Mouse (Mus musculus) megakaryocyte, adult 5-6 weeks (primary cell): ENCODE results near the gene Srxn1. TPM values are rescaled to one million over a fixed set of nuclear protein-coding genes. Genes with fewer than 3 reads are reported as not detected.
A peak's percentile ranks its signal among the peaks of the same experiment; 100 is the strongest.

ENCODE experiments used
- ATAC-seq: 2 replicates; pipeline ENCODE4 v1.8.0; 2016; ENCODE audit warnings: mild to moderate bottlenecking, inconsistent platforms; ENCODE audit not compliant: poor library complexity, severe bottlenecking
- total RNA-seq, 2 experiments: library from RNA; stranded (forward) in 1 of 2; stranded (reverse) in 1 of 2; fragments of 153-499, 151-499 nt in 1 of 2; fragments of 221-1000, 200-1000 nt in 1 of 2; gene quantifications; 2 replicates each; pipeline versions ENCODE4 v1.2.3 to v1.2.4; 2015 to 2017

The Srxn1 gene
- total RNA-seq, 2 experiments from 2014 or later: 0.96 to 2.5 TPM

DNA sequence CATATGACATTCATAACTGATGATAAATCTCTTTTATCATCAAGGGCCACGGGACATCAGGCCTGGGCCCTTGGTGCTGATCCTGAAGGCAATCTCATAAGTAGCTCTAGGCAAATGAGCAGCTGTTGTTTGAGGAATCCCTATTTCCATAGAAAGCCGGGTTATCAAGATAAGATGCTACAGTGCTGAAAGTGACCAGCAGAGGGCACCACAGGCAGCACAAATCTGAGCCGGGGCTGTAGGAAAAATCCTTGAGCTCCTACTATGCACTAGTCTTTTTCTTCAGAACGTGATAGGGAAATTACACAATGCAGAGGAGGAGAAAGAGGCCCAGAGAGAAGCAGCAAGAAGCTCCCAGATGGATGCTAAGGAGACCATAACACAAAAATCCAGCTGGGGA lies 16.2 kb upstream of the Srxn1 start:
- ATAC-seq: peak; percentile 69

DNA sequence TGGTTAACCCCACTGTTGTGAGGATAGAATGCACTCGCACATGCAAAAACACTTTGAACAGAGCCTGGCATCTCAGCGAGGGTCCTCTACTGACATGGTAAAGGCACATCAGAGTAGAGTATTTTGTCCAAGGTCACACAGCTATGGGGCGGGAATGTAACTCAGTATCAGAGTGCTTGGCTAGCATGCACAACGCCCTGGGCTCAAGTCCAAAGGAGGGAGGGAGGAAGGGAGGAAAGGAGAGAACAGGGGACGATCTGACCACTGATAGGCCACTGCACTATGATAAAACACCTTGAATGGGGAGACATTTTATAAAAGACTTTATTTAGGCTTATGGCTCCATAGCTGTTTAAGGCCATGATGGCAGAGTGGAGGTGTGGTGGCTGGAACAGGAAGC lies 15.7 kb upstream of the Srxn1 start:
- no peak for ATAC-seq

DNA sequence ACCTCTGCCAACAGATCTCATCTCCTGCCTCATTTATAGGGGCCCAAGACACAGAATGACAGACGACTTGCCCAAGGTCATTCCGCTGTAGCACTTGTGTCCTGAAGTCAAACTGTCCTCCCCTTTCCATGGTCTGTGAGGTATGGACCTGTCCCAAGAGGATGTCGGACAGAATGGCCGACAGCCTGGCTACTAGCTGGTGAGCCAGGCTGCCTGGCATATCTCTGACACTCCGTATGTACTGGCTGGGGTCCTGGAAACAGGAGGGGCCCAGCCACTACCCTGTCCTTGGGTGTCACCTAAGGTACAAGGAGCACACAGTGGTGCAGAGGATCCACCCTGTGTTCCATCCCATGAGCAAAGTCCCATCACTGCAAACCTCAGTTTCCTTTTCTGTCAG lies 14.8 kb upstream of the Srxn1 start:
- ATAC-seq: no peak

DNA sequence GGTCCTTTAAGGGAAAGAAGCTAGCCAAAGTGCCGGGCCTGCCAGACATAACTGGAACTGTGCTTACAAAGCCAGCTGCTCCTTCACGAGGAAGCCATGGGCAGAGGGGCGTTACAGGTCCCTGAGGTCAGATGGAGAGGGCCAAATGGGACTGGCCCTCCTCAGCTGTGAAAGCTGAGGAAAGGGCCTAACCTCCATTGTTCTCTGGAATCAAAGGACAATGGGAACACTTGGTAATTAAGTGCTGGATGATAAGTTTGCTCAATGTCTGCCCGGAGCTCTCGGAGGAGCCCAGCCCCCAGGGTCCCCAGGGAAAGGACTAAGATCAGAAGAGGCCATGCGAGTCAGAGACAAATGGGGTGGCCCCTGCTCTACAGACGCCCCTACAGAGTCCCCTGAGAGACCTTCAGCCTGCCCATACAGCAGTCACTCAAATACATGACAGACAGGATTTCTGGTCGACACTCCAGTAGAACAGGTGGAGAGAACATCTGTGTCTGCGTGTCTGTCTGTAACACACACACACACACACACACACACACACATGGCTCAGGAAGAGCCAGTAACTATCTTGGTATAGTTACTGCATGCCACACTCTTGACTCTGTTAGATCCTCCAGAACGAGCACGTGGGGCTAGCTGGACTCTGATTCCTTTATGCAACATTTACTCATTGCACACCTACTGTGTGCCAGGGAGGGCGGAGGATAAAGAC lies 13.8 kb upstream of the Srxn1 start:
- ATAC-seq: no peak

DNA sequence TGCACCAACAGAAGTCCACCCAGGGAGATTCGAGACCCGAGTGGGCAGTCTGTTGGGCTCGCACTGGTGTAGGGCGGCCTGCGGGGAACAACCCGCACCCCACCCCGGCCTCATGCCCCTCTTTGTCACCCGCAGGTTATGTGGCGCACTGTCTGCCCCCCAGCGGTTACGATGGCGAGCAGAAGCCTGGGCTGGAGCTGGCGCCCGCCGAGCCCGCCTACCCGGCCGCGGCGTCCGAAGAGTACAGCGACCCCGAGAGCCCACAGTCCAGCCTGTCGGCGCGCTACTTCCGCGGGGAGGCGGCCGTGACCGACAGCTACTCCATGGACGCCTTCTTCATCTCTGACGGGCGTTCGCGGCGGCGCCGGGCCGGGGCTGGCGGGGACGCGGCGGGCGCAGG lies 12.4 kb upstream of the Srxn1 start:
- ATAC-seq: no peak

DNA sequence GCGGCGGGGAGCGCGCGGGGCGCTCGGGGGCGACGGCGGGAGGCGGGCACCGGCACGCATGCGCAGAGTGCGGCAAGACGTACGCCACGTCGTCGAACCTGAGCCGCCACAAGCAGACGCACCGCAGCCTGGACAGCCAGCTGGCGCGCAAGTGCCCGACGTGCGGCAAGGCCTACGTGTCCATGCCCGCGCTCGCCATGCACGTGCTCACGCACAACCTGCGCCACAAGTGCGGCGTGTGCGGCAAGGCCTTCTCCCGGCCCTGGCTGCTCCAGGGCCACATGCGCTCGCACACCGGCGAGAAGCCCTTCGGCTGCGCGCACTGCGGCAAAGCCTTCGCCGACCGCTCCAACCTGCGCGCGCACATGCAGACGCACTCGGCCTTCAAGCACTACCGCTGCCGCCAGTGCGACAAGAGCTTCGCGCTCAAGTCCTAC lies 11.9 kb upstream of the Srxn1 start:
- no peak for ATAC-seq

DNA sequence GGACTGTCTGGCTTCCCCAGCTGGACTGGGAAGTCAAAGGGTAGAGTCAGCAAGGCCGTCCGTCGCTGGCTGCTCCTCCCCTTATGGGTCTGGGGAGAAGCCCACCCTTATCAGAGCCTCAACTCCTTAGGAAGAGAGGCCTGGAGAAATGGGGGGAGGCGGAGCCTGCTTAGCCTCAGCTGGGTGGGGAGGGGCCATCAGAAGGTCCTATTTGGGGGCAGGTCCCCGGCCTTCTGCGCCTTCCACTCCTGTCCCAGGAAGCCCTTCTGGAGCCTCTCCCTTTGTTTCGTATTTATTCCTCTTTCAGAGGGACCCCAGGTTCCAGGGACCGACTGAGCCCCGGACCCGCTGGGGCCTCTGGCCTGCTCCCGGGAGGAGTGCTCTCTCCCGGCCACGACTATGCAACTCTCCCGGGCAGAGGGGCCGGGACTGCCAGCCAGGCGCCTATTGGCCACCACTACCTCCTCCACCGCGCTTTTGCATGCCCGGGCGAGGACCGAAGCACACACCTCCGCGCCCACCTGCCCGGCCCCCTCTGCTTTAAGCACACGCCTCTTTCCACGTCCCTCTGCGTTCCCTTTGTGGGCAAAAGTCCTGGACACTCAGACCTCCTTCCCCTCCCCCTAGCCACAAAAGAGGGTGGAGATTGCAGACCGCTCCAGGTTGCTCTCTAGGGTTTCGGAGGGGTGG lies 10.3 kb upstream of the Srxn1 start:
- ATAC-seq: no peak

DNA sequence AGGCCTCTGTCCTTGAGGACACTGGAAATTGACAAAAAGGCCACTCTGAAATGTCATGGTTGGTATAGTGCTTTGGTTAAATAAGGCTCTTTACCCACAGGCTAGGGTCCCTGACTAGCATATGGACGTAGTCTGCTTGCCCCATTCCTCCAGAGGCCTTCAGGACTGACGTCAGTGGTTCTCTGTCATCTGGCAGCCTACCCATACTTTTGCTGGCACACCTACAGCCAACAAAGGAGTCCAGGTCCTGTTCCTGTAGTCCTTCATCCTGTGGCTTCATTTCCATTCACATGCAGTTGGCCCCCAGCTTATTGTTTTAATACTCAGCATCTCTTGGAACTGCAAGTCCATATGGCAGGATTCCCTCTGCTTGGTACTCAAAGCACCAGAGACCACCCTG lies 8.4 kb upstream of the Srxn1 start:
- no peak for ATAC-seq

DNA sequence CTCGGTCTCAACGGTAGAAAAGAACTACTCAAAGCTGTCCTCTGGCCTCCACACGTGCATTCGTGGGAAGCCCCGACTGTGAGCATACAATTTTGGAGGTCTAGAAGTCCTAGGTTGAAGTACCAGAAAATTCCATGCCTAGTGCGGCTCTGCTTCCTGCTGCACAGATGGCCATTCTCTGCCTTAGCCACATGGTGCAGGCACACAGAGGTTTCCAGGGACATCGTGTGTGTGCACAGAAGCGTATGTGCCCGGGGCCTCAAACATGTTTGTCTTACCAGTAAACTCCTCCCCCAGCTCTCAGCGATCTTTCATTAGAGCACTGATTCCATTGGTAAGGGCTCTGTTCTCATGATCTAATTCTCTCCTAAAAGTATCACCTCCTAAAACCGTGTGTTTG lies 7.4 kb upstream of the Srxn1 start:
- no peak for ATAC-seq

DNA sequence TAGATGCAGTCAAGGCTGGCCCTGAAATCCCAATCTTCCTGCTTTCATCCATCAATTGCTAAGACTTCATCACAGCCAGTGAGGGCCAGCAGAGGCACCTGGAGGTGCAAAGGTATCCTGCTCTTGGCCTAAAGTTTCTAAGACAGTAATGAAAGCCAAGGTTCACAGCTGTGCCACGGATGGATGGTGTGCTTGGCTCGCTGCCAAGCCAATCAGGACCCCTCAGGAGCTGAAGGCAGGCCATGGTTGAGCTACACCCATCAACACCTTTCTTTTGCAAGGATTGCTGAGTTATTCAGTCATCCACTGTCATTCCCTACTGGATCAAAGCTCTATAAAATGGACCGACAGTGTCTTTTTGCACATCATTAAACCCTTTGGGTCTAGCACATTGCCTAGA lies 5.8 kb upstream of the Srxn1 start:
- no peak for ATAC-seq

DNA sequence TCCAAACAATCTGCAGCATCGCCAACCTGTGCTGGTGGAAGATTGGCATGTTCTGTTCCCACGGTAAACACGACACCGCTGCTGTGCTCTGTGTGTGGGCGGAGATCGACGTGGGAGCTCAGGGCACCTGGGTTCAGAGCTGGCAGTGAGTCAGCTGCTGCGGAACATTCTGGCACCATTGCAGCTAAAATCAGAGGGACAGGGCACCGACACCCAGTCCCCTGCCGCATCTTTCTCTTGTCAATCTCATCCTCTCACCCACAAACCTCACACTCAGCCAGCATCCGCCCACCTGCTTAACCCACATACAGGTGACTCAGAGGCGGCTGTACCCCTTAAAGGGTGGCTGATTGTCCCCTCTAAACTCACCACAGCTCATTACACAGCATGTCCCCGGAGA lies 3.6 kb upstream of the Srxn1 start:
- no peak for ATAC-seq

DNA sequence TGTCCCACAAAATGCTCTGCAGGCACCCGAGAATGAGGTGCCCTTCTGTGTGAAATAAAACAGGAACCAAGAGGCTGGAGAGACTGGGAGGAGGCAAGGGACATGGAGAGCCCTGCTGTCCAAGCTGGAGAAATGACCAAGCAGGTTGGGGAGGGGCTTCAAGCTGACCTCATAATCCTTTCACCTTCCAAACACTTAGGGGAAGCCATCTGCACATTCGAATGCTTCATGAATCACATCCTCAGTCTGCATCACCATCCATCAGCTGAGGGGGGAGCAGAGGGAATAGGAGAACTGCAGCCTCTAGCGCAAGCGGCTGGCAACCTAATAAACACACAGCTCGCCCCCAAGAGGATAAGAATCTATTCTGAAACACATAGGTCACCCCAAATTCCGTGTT lies 2.9 kb upstream of the Srxn1 start:
- no peak for ATAC-seq

DNA sequence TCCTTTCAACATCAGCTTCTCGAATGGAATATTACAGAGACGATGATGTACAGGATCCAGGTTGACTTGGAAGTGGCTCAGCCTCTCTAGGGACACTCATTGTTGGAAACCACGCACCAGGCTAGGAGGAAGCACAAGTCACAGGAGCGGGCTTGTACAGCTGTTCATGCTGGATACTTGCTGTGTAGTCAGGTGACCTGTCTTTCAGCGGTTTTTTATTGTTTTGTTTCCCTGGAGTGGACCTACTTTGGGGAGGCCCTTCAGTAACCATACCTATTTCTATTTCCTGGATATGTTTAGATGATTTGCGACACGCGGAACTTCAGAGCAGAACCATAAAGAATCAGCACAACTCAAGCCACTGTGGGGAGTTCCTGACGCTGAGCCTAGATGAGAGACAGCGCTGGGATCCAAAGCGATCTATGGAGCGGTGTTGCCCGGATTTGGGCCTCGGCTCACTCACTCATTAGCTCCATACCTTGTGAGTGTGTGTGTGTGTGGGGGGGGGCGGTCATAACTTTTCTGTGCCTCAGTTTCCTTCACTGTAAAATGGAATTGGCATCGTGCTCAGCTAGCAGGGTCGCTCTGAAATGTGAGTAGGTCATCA lies 502 bp upstream of the Srxn1 start:
- ATAC-seq: peak; percentile 13

DNA sequence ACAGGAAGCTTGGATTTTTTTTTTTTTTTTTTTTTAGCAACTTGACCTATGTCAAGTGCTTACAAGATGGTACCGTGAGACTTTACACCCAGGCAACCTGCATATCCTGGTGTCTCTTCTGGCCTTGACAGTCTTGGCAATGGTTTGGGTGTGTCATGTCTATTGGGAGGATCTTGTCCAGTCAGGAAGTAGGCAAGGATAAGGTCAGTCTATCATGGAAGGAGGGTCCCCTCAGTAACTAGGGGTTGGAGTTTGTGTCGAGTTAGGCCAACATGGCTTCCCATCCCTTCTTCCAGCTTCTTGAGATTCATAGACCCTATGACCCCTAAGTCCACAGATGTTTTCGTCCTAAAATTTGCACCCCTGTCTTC lies 894 bp downstream of the Srxn1 start:
- no peak for ATAC-seq

DNA sequence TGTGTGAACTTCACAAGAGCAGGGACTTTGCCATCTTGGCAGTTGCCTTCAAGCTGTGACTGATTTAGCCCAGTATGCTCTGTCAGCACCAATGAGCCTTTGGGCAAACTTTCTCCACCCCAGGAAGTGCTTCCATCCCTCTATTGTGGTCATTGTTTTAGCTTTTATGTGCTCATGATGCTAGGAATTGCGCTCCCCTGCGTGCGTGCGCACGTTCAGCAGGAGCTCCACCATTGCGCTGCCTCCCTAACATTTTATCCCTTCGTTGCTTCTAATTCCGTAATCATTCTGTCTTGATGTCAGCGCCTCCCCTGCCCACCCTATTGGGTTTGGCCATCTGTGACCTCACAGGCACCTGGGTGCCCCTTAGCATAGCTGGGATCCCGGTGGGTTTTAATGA lies 1.3 kb downstream of the Srxn1 start:
- no peak for ATAC-seq

DNA sequence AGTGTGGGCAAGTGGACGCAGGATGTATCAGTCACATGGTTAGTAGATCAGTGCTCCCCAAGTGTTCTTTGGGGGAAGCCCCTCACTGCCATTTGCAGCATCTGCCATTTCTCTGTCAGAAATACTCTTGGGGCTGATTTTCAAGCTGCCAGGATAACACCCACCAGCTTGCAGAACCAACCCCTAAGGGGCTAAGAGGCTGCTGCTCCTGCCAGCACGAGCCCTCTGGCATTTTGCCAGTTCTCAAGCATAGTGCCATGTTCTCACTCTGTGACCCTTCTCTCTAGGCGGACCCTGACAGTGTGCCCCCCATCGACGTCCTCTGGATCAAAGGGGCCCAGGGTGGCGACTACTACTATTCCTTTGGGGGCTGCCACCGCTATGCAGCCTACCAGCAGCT lies 3.4 kb downstream of the Srxn1 start:
- ATAC-seq: no peak

DNA sequence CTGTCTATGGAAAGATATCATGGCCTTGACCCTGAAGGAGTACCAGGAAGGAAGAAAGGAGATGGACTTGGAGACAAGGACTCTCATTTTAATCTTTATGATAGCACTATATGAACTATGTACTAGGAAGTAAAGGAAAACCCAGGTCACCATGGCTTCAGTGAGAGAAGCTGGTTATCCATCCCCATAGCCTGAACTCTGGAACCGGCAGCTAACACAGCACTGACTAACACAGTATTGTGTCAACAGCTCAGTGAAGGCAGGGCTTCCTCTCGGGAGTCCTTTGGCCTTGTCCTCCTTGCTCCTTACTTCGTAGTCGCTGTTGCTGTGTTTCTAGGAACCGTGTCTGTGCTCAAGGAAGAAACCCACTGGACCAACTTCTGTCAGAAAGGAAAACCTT lies 4.1 kb downstream of the Srxn1 start:
- ATAC-seq: no peak

DNA sequence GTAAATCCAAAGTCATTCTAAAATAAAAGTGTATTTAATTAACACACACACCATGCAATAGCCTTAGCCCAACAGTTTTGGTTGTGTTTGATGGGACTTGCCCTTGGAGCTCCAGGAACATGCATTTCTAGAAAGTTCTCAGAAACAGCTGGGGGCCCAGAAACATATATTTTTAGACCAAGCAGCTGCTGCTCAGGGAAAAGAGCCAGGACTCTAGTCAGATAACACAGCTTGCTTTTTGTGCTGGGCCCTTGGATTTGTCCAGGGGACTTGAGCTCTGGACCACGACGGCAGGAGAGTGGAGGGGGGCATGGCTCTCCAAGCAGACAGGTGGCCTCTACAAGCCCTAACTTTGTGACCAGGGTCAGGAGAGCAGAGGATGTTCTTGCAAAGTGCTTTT lies 6.0 kb downstream of the Srxn1 start:
- no peak for ATAC-seq

DNA sequence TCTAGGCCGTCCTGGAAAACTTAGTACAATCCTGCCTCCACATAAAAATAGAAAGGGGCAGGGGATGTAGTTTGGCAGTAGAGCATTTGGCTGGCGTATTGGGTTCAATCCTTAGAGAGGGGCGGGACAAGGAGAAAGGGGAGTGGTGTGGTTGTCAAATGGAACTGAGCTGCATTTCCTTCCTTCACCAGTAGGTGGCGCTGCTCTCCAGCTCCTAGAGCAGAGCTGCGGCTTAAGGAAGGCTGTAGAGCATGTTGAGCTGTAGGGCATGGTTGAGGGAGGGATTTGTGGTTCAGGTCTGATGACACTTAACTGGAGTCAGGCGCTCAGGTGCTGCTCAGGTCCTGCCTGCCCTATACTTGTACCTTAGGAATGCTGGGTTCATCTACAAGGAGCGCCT lies 6.6 kb downstream of the Srxn1 start:
- peak; percentile 93 for ATAC-seq

DNA sequence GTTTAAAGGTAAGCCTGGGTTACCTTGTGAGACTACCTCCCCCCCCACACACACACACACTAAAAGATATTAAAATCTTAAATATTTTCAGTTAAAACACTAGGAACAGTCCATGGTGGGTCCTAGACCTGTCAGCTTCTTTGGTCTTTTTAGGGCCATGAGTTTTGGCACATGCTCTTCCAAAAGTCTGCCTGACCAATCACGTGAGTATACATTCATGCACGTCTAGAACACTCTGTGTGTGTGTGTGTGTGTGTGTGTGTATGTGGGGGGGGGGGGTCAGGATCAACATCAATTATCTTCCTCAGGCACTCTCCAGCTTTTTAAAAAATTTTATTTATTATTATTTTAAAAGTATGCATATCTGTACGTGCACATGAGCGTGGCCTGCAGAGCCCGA lies 7.2 kb downstream of the Srxn1 start:
- no peak for ATAC-seq

DNA sequence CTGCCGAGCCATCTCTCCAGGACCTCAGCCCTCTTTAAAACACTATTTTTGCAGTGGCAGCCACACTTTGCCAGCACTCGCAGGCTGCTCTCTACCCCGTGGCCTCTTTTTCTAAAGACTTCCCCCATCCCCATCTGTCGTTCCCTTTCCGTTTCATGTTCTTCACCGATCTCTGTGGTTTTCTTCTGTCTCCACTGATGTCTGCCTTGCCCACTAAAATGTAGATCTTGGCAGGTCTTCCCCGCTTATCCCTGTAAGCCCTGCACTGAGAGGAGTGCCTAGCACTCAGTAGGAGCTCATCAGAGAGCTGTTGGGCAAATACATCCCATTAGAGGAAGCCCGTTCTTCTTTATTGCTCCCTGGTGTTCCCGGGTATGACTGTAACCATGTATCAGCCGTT lies 7.7 kb downstream of the Srxn1 start:
- no peak for ATAC-seq
